Mouse (Mus musculus): ENCODE results near the gene Olfr1416. TPM values are rescaled to one million over a fixed set of nuclear protein-coding genes. Genes with fewer than 3 reads are reported as not detected.
"Not testable (repeated sequence)": the region's sequence is repeated elsewhere in the genome, so short reads cannot be mapped to it uniquely, and the experiment has no call there.

Olfr1416 gene
- total RNA-seq (2021) = not detected
- long read RNA-seq, experiment 1 = 0 reads
- long read RNA-seq, experiment 2 = 0 reads

- no peak for DNase-seq
- intact Hi-C loops (cut with DNase I) = no loop called here
Observed at GRCm38 (mm10) chr1:92485013-92485412, at the start of gene Olfr1416. Olfr1416 (minus strand) TSS chr1:92485113.

GRCm38 (mm10) chr1:92523764-92524163 is 38.9 kb upstream of the Olfr1416 start:
- no peak for DNase-seq
- intact Hi-C loops (cut with DNase I) = no loop called here

GRCm38 (mm10) chr1:92521376-92521775 is 36.5 kb upstream of the Olfr1416 start:
- intact Hi-C loops (cut with DNase I) = loop anchor here (2.0 kb wide), 1 partner anchor 89 kb away; no protein-coding TSS in a partner anchor
- no peak for DNase-seq

DNA sequence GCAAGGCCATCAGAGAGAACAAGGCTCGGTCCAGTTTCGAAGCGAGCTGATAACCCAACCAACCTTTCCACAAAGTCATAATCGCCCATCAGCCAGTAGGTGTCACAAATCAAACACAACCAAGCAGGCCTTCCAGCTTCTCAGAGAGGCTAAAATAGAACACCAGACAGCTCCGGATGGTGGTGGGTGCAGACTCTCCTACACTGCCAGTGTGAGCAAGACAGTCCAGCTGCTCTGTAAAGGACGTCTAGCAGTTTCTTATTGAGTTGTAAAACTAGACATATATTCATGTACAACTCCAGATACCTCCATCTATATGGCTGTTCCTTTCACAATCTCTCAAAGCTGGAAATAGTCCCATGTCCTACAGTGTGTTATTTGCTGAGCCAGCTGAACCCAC is 34.1 kb upstream of the Olfr1416 start:
- DNase-seq = no peak

GRCm38 (mm10) chr1:92518561-92518960 is 33.6 kb upstream of the Olfr1416 start, which contains the start of gene Olfr1414:
Olfr1414 (minus strand) TSS chr1:92518661.
- no peak for DNase-seq
- intact Hi-C loops (cut with DNase I) = no loop called here

More for the DNA sequence above, 34.1 kb upstream of the Olfr1416 start:
- intact Hi-C loops (cut with DNase I) = no loop called here

GRCm38 (mm10) chr1:92515390-92515789 is 30.5 kb upstream of the Olfr1416 start:
- intact Hi-C loops (cut with DNase I) = no loop called here
- DNase-seq = no peak

GRCm38 (mm10) chr1:92511646-92512045 is 26.7 kb upstream of the Olfr1416 start:
- intact Hi-C loops (cut with DNase I) = not testable (repeated sequence)

GRCm38 (mm10) chr1:92496001-92496400 is 11.1 kb upstream of the Olfr1416 start, which contains the start of gene Olfr1415:
Olfr1415 (minus strand) TSS chr1:92496101.
- intact Hi-C loops (cut with DNase I) = no loop called here
- no peak for DNase-seq

More at GRCm38 (mm10) chr1:92511646-92512045, 26.7 kb upstream of the Olfr1416 start:
- DNase-seq = not testable (repeated sequence)

GRCm38 (mm10) chr1:92474066-92474578 is 10.8 kb downstream of the Olfr1416 start:
- intact Hi-C loops (cut with DNase I) = no loop called here
- DNase-seq = no peak

DNA sequence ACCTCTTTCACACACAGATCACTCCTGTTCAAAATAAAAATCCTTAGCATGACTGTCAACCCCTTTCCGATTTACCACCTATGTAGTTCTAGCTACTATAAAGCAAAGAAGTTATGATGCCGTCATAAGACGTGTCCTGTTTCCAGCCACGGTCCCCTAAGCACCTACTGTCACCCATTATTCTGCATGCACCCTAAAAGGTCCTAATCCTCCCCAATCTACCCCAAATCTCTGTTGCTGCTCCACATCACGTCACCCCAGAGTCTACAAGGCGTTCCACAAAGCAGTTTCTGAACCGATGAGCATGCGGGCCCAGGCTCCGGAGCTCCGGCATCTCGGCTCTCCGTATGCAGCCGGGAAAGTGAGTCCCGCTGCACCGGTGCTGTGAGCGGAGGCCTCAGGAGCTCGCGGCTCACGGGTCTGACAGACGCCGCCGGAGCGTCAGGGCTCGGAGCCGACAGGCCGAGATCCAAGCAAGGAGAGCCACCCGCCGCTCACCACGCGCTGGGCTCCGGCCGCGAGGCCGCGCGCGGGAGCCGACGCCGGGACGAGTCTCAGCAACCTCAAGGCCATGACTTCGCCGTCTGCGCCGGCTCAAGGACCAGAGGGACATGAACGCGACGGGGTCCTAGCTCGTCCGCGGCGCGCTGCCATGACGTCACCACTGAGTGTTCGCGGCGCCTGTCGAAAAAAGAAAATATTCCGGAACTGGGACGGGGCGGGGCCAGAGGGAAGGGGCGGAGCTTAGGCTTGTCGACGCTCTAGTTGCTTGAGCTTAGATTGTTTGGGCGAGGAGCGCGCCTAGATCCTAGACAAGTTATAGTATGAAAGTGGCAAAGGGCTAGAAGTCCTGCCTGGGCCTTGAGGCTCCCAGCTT is 11.5 kb downstream of the Olfr1416 start, which contains the start of gene Ndufa10:
TSS of gene Ndufa10 (minus strand) at position 696 of the 877 bp plus-strand sequence.
- DNase-seq = peak; percentile 95 to 97
- intact Hi-C loops (cut with DNase I) = no loop called here

- intact Hi-C loops (cut with DNase I) = no loop called here
- DNase-seq = no peak
Observed at GRCm38 (mm10) chr1:92468891-92469290, 16.0 kb downstream of the Olfr1416 start.

- intact Hi-C loops (cut with DNase I) = no loop called here
- DNase-seq = no peak
Observed at GRCm38 (mm10) chr1:92458416-92458815, 26.5 kb downstream of the Olfr1416 start.

DNA sequence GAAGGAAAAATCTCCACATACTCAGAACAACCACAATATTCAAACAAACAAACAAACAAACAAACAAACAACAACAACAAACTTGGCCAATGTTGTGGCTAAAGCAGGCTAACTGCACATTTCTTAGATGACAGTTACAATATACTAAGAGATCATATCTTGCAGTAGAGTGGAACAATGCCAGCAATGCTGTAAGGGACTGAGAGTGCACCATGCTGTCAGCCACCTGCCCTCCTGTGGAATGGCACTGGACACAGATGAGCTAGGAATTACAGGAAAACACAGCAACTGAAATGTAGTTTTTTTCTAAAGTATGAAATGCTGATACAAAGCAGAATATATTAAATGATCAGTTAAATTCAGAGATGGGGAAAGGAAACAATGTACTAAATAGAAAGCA is 27.2 kb downstream of the Olfr1416 start:
- intact Hi-C loops (cut with DNase I) = no loop called here
- DNase-seq = no peak

GRCm38 (mm10) chr1:92453751-92454445 is 31.0 kb downstream of the Olfr1416 start:
- DNase-seq = no peak
- intact Hi-C loops (cut with DNase I) = loop anchor here (5.0 kb wide), 2 partner anchors 492 to 542 kb away; no protein-coding TSS in a partner anchor

DNA sequence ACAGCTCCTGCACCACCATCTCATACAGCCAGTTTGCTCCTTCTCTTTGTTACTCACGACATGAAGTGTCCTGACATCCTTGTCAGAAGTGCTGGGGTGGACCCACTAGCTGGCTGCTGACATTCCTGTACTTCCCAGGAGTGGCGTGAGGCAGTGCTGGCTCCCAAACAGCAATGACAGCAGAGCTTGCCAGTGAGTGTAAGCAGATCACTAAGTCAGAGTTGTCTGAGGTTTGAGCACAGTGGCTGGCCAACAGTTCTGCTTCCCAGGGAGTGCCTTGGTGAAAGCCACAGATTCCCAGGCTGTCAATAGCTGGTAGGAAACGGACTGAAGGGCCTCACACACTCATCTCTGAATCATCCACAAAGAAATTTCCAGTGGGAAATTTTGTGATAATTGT is 36.6 kb downstream of the Olfr1416 start:
- DNase-seq = no peak
- intact Hi-C loops (cut with DNase I) = no loop called here

DNA sequence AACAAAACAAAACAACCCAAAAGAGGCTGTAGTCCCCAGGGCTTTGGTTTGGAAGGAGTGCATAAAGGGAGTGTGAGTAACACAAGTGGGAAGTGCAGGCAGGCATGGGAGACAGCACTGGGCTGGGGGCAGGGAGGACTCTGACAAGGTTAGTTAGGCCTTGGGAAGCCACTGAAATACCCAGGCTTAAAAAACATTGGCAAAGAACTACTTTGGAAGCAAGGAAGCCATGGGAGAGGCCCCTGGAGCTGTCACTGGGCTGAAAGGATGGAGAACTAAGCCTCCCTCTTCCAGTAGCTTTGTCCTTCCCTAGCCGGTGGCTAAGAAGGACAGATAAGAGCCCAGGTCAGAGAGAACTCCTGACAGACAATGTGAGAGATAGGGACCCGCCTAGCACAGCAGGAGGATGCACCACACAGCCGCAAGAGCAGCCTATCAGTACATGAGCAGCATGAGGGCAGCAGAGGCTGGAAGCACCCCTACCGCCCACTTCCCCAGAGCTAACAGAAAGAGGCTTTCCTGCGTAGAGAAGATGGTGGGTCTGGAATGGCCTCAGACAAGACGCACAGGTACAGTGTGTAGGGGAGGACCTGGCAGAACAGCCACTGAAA is 43.4 kb downstream of the Olfr1416 start:
- intact Hi-C loops (cut with DNase I) = no loop called here
- no peak for DNase-seq

GRCm38 (mm10) chr1:92440066-92440750 is 44.7 kb downstream of the Olfr1416 start:
- intact Hi-C loops (cut with DNase I) = no loop called here
- no peak for DNase-seq

GRCm38 (mm10) chr1:92437678-92438271 is 47.1 kb downstream of the Olfr1416 start:
- DNase-seq = no peak
- intact Hi-C loops (cut with DNase I) = no loop called here

- intact Hi-C loops (cut with DNase I) = no loop called here
- DNase-seq = no peak
Observed at GRCm38 (mm10) chr1:92436831-92437321, 48.0 kb downstream of the Olfr1416 start.

Measured in gastrocnemius, postnatal 36 days (tissue).